Mouse (Mus musculus): ENCODE data around the gene Itgav. TPM values are rescaled to one million over a fixed set of nuclear protein-coding genes. Genes with fewer than 3 reads are reported as not detected.

Itgav gene
- polyA plus RNA-seq, 1 experiment from 2014 or later = 15.0 TPM

DNA sequence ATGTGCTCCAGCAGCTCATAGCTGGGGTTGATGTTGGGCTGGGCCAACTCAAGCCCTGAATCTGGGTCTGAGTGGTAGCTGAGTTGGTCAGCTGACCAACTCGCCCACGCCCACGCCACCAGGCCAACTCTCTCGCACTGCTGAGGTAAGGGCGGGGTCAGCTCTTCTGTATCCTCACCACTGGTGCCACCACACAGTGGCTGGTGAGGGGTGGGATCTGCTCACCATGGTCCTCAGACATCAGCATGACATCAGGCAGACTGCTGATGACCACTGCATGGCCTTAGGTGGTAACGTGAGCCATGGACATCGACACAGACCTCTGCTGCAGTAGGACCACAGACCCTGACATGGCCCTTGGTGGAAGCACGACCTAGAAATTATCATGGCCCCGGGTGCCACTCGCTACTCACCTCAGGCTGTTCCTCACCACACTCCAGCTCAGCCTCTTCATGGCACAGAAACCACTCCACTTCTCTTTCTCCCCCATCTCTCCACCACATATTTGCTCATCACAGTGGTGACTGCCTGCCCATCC lies 24.5 kb downstream of the Itgav start:
- no peak overlapping the region for H3K9ac ChIP-seq (ENCODE audit: low read depth, low read length)
- no peak overlapping the region for H3K4me3 ChIP-seq (ENCODE audit: low read depth, low read length)
- H3K36me3 ChIP-seq (ENCODE audit: control insufficient read depth, insufficient read depth) = no peaks in the 10 kb centered on the region
- WGBS (ENCODE audit: insufficient replicate concordance) = 73% methylated on average over 10 of the region's 10 CpGs
- ATAC-seq (ENCODE audit: low read depth) = no peak
- H3K27ac ChIP-seq (ENCODE audit: low read length) = no peak overlapping the region
- no peaks in the 10 kb centered on the region for H3K9me3 ChIP-seq (replicated peaks; ENCODE audit: control insufficient read depth, low read length)
- no peaks in the 10 kb centered on the region for H3K27me3 ChIP-seq (ENCODE audit: control insufficient read depth, insufficient read depth, low read depth, low read length)
- H3K4me1 ChIP-seq (ENCODE audit: control insufficient read depth, low read depth, low read length) = no peaks in the 10 kb centered on the region
- H3K4me2 ChIP-seq (ENCODE audit: low read depth, low read length) = no peak overlapping the region

GRCm38 (mm10) chr2:83753008-83753407 lies 28.8 kb downstream of the Itgav start:
- H3K27me3 ChIP-seq (ENCODE audit: control insufficient read depth, insufficient read depth, low read depth, low read length) = no peaks in the 10 kb centered on the region
- H3K4me1 ChIP-seq (ENCODE audit: control insufficient read depth, low read depth, low read length) = no peaks in the 10 kb centered on the region
- no peak overlapping the region for H3K9ac ChIP-seq (ENCODE audit: low read depth, low read length)
- no peaks in the 10 kb centered on the region for H3K9me3 ChIP-seq (replicated peaks; ENCODE audit: control insufficient read depth, low read length)
- ATAC-seq (ENCODE audit: low read depth) = no peak
- H3K4me2 ChIP-seq (ENCODE audit: low read depth, low read length) = no peak overlapping the region
- WGBS (ENCODE audit: insufficient replicate concordance) = 78% methylated on average over 5 of the region's 5 CpGs
- no peaks in the 10 kb centered on the region for H3K36me3 ChIP-seq (ENCODE audit: control insufficient read depth, insufficient read depth)
- H3K4me3 ChIP-seq (ENCODE audit: low read depth, low read length) = no peak overlapping the region
- H3K27ac ChIP-seq (ENCODE audit: low read length) = no peak overlapping the region

DNA sequence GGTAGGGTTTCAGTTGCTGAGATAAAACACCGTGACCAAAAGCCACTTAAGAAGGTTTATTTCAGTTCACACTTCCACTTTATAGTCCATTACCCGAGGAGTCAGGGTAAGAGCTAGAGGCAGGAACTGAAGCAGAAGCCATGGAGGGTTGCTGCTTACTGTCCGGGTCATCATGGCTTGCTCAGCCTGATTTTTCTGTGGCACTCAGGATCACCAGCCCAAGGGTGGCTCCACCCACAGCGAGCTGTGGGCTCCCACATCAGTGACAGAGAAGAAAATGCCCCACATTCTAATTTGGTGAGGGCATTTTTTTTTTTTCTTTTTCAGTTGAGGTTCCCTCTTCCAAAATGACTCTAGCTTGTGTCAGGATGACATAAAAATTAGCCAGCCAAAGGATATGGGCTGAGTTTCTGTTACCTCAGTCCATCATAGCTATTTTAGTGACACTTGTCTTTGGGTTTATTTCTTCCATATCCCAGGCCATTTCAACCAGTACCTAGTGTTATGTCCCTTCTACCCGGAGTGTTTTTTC lies 30.2 kb downstream of the Itgav start:
- H3K4me3 ChIP-seq (ENCODE audit: low read depth, low read length) = no peak overlapping the region
- H3K4me1 ChIP-seq (ENCODE audit: control insufficient read depth, low read depth, low read length) = no peaks in the 10 kb centered on the region
- H3K27me3 ChIP-seq (ENCODE audit: control insufficient read depth, insufficient read depth, low read depth, low read length) = no peaks in the 10 kb centered on the region
- no peaks in the 10 kb centered on the region for H3K9me3 ChIP-seq (replicated peaks; ENCODE audit: control insufficient read depth, low read length)
- no peak overlapping the region for H3K27ac ChIP-seq (ENCODE audit: low read length)
- 51% methylated on average over 5 of the region's 5 CpGs for WGBS (ENCODE audit: insufficient replicate concordance)
- no peak overlapping the region for H3K4me2 ChIP-seq (ENCODE audit: low read depth, low read length)
- ATAC-seq (ENCODE audit: low read depth) = no peak
- H3K9ac ChIP-seq (ENCODE audit: low read depth, low read length) = no peak overlapping the region
- no peaks in the 10 kb centered on the region for H3K36me3 ChIP-seq (ENCODE audit: control insufficient read depth, insufficient read depth)

DNA sequence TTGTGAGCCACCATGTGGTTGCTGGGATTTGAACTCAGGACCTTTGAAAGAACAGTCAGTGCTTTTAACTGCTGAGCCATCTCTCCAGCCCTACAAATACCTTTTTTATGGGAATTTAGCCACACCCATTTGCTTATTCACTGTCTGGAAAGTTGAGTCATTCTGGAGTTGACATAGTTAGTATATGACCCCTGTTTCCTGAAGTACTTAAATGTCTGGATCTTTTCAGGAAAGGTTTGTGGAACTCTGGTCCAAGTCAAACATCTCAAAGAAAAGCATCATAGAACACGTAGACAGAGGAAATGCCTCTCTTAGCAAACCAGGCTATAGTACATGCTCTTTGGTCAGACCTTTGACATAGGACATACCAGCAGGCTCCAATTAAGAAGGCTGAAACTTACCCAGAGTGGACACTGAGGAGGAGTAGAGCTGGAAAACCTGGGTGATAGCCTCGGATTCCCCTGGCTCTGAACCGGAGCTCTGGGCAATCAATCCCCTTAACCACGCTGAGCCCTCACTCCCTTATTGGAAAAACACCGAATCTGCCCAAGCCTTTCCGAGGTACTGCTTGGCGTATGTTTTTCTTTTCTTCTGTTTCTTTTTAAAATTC lies 34.5 kb downstream of the Itgav start:
- Histone ChIP-seq H3K36me3 (ENCODE audit: control insufficient read depth, insufficient read depth) (no peaks in the 10 kb centered on the region), H3K4me2 (ENCODE audit: low read depth, low read length) (no peak overlapping the region), H3K4me1 (ENCODE audit: control insufficient read depth, low read depth, low read length) (no peaks in the 10 kb centered on the region), H3K27ac (ENCODE audit: low read length) (no peak overlapping the region), H3K27me3 (ENCODE audit: control insufficient read depth, insufficient read depth, low read depth, low read length) (no peaks in the 10 kb centered on the region), H3K9ac (ENCODE audit: low read depth, low read length) (no peak overlapping the region), H3K9me3 (replicated peaks; ENCODE audit: control insufficient read depth, low read length) (no peaks in the 10 kb centered on the region), H3K4me3 (ENCODE audit: low read depth, low read length) (no peak overlapping the region)
- WGBS (ENCODE audit: insufficient replicate concordance) = 65% methylated on average over 7 of the region's 7 CpGs
- no peak for ATAC-seq (ENCODE audit: low read depth)

DNA sequence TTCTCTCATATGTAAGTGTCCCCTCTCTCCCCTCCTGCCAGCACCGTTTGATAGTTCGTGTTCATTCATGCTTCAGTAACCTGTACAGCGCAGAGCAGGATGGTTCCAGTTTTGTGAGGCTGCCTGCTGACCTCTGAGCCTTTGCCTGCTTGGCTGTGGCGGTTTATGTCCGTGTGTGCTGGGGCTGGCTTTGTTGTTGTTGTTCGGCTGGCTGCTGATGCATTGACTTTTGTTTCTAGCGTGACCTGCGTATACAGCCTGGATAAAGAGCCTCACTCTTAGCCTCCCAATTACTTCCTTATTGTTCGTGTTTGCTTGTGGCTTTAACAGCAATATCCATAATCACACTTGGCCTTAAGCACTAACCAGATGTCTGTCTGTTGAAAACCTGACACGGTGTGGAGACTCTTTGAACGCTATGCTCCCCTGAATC lies 35.0 kb downstream of the Itgav start:
- Histone ChIP-seq H3K4me1 (ENCODE audit: control insufficient read depth, low read depth, low read length) (no peaks in the 10 kb centered on the region), H3K9me3 (replicated peaks; ENCODE audit: control insufficient read depth, low read length) (no peaks in the 10 kb centered on the region), H3K36me3 (ENCODE audit: control insufficient read depth, insufficient read depth) (no peaks in the 10 kb centered on the region), H3K4me3 (ENCODE audit: low read depth, low read length) (no peak overlapping the region), H3K9ac (ENCODE audit: low read depth, low read length) (no peak overlapping the region), H3K27ac (ENCODE audit: low read length) (no peak overlapping the region), H3K27me3 (ENCODE audit: control insufficient read depth, insufficient read depth, low read depth, low read length) (no peaks in the 10 kb centered on the region), H3K4me2 (ENCODE audit: low read depth, low read length) (no peak overlapping the region)
- 62% methylated on average over 11 of the region's 11 CpGs for WGBS (ENCODE audit: insufficient replicate concordance)
- no peak for ATAC-seq (ENCODE audit: low read depth)

DNA sequence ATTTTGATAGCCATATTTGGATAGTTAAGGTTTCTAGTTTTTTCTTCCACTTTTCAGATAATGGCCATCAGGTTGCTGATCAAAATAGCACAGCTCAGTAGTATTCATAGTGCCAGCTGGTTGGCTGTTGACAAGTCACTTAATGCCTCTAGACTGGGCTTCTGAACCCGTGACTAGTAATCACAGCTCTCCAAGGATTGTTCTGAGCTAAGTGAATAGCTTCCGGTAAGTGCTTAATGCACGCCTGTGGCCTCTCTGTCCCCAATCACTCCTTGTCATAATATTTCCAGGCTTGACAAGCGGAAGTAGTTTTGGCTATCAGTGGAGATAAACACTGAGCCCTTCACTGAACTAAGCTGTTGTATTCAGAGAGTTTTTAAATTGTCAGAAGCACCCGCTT lies 35.5 kb downstream of the Itgav start:
- no peaks in the 10 kb centered on the region for H3K9me3 ChIP-seq (replicated peaks; ENCODE audit: control insufficient read depth, low read length)
- no peak overlapping the region for H3K4me2 ChIP-seq (ENCODE audit: low read depth, low read length)
- H3K27ac ChIP-seq (ENCODE audit: low read length) = no peak overlapping the region
- H3K4me1 ChIP-seq (ENCODE audit: control insufficient read depth, low read depth, low read length) = no peaks in the 10 kb centered on the region
- no peaks in the 10 kb centered on the region for H3K36me3 ChIP-seq (ENCODE audit: control insufficient read depth, insufficient read depth)
- no peaks in the 10 kb centered on the region for H3K27me3 ChIP-seq (ENCODE audit: control insufficient read depth, insufficient read depth, low read depth, low read length)
- no peak overlapping the region for H3K4me3 ChIP-seq (ENCODE audit: low read depth, low read length)
- no peak for ATAC-seq (ENCODE audit: low read depth)
- 44% methylated on average over 5 of the region's 5 CpGs for WGBS (ENCODE audit: insufficient replicate concordance)
- H3K9ac ChIP-seq (ENCODE audit: low read depth, low read length) = no peak overlapping the region

DNA sequence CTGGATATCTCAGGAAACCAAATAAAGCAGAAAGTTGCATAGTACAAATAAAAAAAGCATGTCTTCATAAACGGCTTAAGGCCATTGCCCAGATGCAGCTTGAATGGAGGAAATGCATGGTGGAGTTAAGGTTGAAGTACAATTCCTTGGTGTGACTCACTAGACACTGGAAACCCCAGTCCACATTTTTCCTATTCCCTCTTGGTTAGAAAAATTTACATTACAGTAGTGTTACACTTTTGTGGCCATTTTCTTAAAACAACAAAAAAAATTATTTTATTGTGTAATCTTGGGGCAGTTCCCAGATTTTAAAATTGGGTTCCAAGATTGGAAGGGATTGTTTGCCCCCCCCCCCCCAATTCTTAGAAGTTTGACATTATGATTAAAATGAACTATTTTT lies 35.9 kb downstream of the Itgav start:
- ATAC-seq (ENCODE audit: low read depth) = no peak
- WGBS (ENCODE audit: insufficient replicate concordance) = 33% methylated on average over 1 of the region's 1 CpGs

DNA sequence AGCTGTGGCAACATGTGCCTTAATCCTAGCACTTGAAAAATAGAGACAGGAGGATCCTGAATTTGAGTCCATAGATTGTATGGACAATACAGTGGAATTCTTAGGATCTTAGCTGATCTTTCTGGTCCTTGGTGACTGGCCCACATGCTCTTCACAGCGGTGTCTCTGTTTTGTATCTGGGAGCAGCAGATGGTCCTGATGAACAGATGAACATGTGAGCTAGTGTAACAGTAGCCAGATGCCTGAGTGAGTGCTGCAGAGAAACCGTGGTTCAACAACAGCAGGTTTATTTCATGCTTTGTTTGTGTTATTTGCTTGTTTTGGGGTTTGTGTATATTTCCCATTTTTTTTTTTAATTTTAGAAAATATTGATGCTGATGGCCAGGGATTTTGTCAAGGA lies 37.3 kb downstream of the Itgav start:
- H3K9me3 ChIP-seq (replicated peaks; ENCODE audit: control insufficient read depth, low read length) = no peaks in the 10 kb centered on the region
- WGBS (ENCODE audit: insufficient replicate concordance) = 67% methylated on average over 2 of the region's 2 CpGs
- no peak overlapping the region for H3K4me2 ChIP-seq (ENCODE audit: low read depth, low read length)
- H3K27ac ChIP-seq (ENCODE audit: low read length) = no peak overlapping the region
- H3K36me3 ChIP-seq (ENCODE audit: control insufficient read depth, insufficient read depth) = peaks cover 4% of the 10 kb centered on the region; the same call in 1 of the 2 replicates
- no peak overlapping the region for H3K9ac ChIP-seq (ENCODE audit: low read depth, low read length)
- ATAC-seq (ENCODE audit: low read depth) = no peak
- no peaks in the 10 kb centered on the region for H3K4me1 ChIP-seq (ENCODE audit: control insufficient read depth, low read depth, low read length)
- no peak overlapping the region for H3K4me3 ChIP-seq (ENCODE audit: low read depth, low read length)
- no peaks in the 10 kb centered on the region for H3K27me3 ChIP-seq (ENCODE audit: control insufficient read depth, insufficient read depth, low read depth, low read length)

More for the DNA sequence above, 35.9 kb downstream of the Itgav start:
- H3K4me2 ChIP-seq (ENCODE audit: low read depth, low read length) = no peak overlapping the region
- no peaks in the 10 kb centered on the region for H3K27me3 ChIP-seq (ENCODE audit: control insufficient read depth, insufficient read depth, low read depth, low read length)
- no peaks in the 10 kb centered on the region for H3K4me1 ChIP-seq (ENCODE audit: control insufficient read depth, low read depth, low read length)
- H3K9me3 ChIP-seq (replicated peaks; ENCODE audit: control insufficient read depth, low read length) = no peaks in the 10 kb centered on the region
- no peak overlapping the region for H3K27ac ChIP-seq (ENCODE audit: low read length)
- H3K36me3 ChIP-seq (ENCODE audit: control insufficient read depth, insufficient read depth) = no peaks in the 10 kb centered on the region
- H3K9ac ChIP-seq (ENCODE audit: low read depth, low read length) = no peak overlapping the region
- H3K4me3 ChIP-seq (ENCODE audit: low read depth, low read length) = no peak overlapping the region

- no peaks in the 10 kb centered on the region for H3K9me3 ChIP-seq (replicated peaks; ENCODE audit: control insufficient read depth, low read length)
- peaks cover 4% of the 10 kb centered on the region; the same call in 1 of the 2 replicates for H3K36me3 ChIP-seq (ENCODE audit: control insufficient read depth, insufficient read depth)
- no peak for ATAC-seq (ENCODE audit: low read depth)
- H3K4me1 ChIP-seq (ENCODE audit: control insufficient read depth, low read depth, low read length) = no peaks in the 10 kb centered on the region
- H3K27me3 ChIP-seq (ENCODE audit: control insufficient read depth, insufficient read depth, low read depth, low read length) = no peaks in the 10 kb centered on the region
- WGBS (ENCODE audit: insufficient replicate concordance) = 66% methylated on average over 7 of the region's 7 CpGs
- H3K4me2 ChIP-seq (ENCODE audit: low read depth, low read length) = no peak overlapping the region
- H3K9ac ChIP-seq (ENCODE audit: low read depth, low read length) = no peak overlapping the region
- H3K4me3 ChIP-seq (ENCODE audit: low read depth, low read length) = no peak overlapping the region
- H3K27ac ChIP-seq (ENCODE audit: low read length) = no peak overlapping the region
Measured at GRCm38 (mm10) chr2:83762106-83762855, 38.1 kb downstream of the Itgav start.
